Mouse (Mus musculus): ENCODE measurements around the gene Cnih3. TPM values are rescaled to one million over a fixed set of nuclear protein-coding genes. Genes with fewer than 3 reads are reported as not detected.
A peak's percentile ranks its signal among the peaks of the same experiment; 100 is the strongest.

Gene Cnih3
- polyA plus RNA-seq, 1 experiment = 0.37 TPM

DNA sequence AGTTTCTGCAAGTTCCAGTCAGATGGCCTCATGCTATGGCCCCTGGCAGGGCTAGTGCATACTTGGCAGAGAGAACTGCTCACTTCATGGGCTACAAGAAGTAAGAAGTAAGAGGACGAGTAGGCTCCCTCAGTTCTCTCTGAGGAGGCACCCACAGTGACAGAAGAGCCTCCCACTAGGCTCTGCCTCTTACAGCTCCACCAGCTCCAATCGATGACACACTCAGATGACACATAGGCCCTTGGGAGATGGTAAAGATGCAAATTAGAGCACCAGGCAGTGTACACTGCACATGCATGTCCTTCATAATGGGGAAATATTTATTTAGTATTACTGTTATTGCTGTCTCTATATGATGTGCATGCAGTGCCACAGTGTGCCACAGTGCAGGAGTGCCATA lies 62.6 kb downstream of the Cnih3 start:
- no peaks in the 10 kb centered on the region for H3K79me2 ChIP-seq (ENCODE audit: control insufficient read depth, insufficient read depth)
- no peak overlapping the region for H3ac ChIP-seq (ENCODE audit: control insufficient read depth, insufficient read length)
- TF ChIP-seq MYOG (IDR thresholded peaks at IDR 0.05; ENCODE audit: control insufficient read depth in 1 of 3, insufficient read depth in 1 of 3, insufficient read length in 2 of 3, low read depth in 2 of 3) (no peak), MAX (IDR thresholded peaks at IDR 0.05; ENCODE audit: low read depth) (no peak), TCF3 (IDR thresholded peaks at IDR 0.05; ENCODE audit: insufficient read length, low read depth) (no peak), MYOD1 (IDR thresholded peaks at IDR 0.05; ENCODE audit: control insufficient read depth in 1 of 3, insufficient read length in 2 of 3, low read depth in 2 of 3) (no peak), CEBPB (IDR thresholded peaks at IDR 0.05; ENCODE audit: insufficient read depth, poor library complexity, severe bottlenecking) (no peak), SRF (IDR thresholded peaks at IDR 0.05; ENCODE audit: control insufficient read depth, insufficient read length, low read depth) (no peak), POLR2A (IDR thresholded peaks at IDR 0.05; ENCODE audit: insufficient read length, low read depth) (no peak), USF1 (IDR thresholded peaks at IDR 0.05; ENCODE audit: low read depth) (no peak), TCF12 (IDR thresholded peaks at IDR 0.05; ENCODE audit: insufficient read depth, poor library complexity, severe bottlenecking) (no peak), POLR2AphosphoS2 (IDR thresholded peaks at IDR 0.05; ENCODE audit: insufficient read length, low read depth) (no peak), E2F4 (IDR thresholded peaks at IDR 0.05; ENCODE audit: insufficient read depth) (no peak), REST (IDR thresholded peaks at IDR 0.05; ENCODE audit: insufficient read depth, insufficient read length) (no peak)
- H3K27me3 ChIP-seq (ENCODE audit: control insufficient read depth, insufficient read depth, insufficient read length) = no peaks in the 10 kb centered on the region
- no peaks in the 10 kb centered on the region for H3K36me3 ChIP-seq (ENCODE audit: control insufficient read depth, insufficient read depth)
- no peak overlapping the region for H3K4me3 ChIP-seq
- no peak overlapping the region for H3K4me2 ChIP-seq (ENCODE audit: low read depth)

DNA sequence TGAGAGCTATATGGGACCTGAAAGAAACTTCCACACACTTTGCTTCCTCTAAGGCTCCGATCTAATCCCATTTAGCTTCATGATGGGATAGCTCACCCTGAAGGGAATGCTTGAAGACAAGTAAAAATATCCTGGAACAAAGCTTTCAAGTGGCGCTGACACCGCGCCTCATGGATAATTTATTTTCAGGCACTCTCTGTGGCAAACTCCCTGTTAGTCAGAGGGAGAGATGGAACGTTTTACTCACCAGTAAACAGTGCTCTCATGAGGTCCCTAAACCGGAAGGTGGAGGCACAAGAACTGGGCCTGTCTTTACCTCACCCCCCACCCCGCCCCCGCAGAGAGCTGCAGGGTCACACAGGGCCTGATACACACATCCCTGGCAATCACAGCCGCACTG lies 64.4 kb downstream of the Cnih3 start:
- no peaks in the 10 kb centered on the region for H3K79me2 ChIP-seq (ENCODE audit: control insufficient read depth, insufficient read depth)
- no peak overlapping the region for H3K4me3 ChIP-seq
- H3K27me3 ChIP-seq (ENCODE audit: control insufficient read depth, insufficient read depth, insufficient read length) = no peaks in the 10 kb centered on the region
- TF ChIP-seq POLR2A (IDR thresholded peaks at IDR 0.05; ENCODE audit: insufficient read length, low read depth) = no peak
- TF ChIP-seq MYOG (IDR thresholded peaks at IDR 0.05; ENCODE audit: control insufficient read depth in 1 of 3, insufficient read depth in 1 of 3, insufficient read length in 2 of 3, low read depth in 2 of 3) = no peak
- no peaks in the 10 kb centered on the region for H3K36me3 ChIP-seq (ENCODE audit: control insufficient read depth, insufficient read depth)
- H3K4me2 ChIP-seq (ENCODE audit: low read depth) = no peak overlapping the region
- no peak overlapping the region for H3ac ChIP-seq (ENCODE audit: control insufficient read depth, insufficient read length)

DNA sequence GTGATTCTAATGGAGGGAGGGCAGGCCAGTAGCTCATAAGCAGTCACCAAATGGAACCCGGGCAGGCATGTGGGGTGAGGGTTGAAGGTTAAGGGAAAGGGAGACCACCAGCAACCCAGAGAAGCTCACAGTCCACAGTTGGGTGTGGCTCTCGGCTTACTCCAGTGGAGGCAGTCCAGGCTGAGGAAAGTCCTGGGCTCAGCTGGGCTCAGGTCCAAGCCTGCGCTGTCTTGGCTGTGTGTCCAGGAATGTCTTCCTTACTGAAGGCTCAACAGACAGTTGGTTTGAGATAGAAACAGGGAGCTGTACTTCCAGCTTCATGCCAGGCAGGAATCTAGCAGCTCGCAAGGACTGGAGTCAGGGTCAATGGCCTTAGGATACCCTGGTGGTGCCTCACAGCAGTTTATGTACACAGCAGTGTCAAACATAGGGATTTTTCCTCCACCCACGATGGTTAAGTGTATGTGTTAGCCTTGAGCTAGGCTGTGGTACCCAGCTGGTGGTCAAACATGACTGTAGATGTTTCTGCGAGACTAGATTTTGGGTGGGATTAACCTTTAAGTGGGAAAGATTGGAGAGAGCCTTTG lies 65.6 kb downstream of the Cnih3 start:
- TF ChIP-seq MYOD1 (IDR thresholded peaks at IDR 0.05; ENCODE audit: control insufficient read depth in 1 of 3, insufficient read length in 2 of 3, low read depth in 2 of 3) (no peak), TCF12 (IDR thresholded peaks at IDR 0.05; ENCODE audit: insufficient read depth, poor library complexity, severe bottlenecking) (no peak), TCF3 (IDR thresholded peaks at IDR 0.05; ENCODE audit: insufficient read length, low read depth) (no peak), MAX (IDR thresholded peaks at IDR 0.05; ENCODE audit: low read depth) (no peak), MYOG (IDR thresholded peaks at IDR 0.05; ENCODE audit: control insufficient read depth in 1 of 3, insufficient read depth in 1 of 3, insufficient read length in 2 of 3, low read depth in 2 of 3) (no peak), E2F4 (IDR thresholded peaks at IDR 0.05; ENCODE audit: insufficient read depth) (no peak), POLR2AphosphoS2 (IDR thresholded peaks at IDR 0.05; ENCODE audit: insufficient read length, low read depth) (no peak), CEBPB (IDR thresholded peaks at IDR 0.05; ENCODE audit: insufficient read depth, poor library complexity, severe bottlenecking) (no peak), REST (IDR thresholded peaks at IDR 0.05; ENCODE audit: insufficient read depth, insufficient read length) (no peak), SRF (IDR thresholded peaks at IDR 0.05; ENCODE audit: control insufficient read depth, insufficient read length, low read depth) (no peak), POLR2A (IDR thresholded peaks at IDR 0.05; ENCODE audit: insufficient read length, low read depth) (no peak), USF1 (IDR thresholded peaks at IDR 0.05; ENCODE audit: low read depth) (no peak)

GRCm38 (mm10) chr1:181420080-181420536 lies 67.7 kb downstream of the Cnih3 start:
- Histone ChIP-seq H3K4me3 (no peak overlapping the region), H3K79me2 (ENCODE audit: control insufficient read depth, insufficient read depth) (no peaks in the 10 kb centered on the region), H3ac (ENCODE audit: control insufficient read depth, insufficient read length) (no peak overlapping the region), H3K4me2 (ENCODE audit: low read depth) (no peak overlapping the region), H3K27me3 (ENCODE audit: control insufficient read depth, insufficient read depth, insufficient read length) (no peaks in the 10 kb centered on the region), H3K36me3 (ENCODE audit: control insufficient read depth, insufficient read depth) (no peaks in the 10 kb centered on the region)
- TF ChIP-seq POLR2AphosphoS2 (IDR thresholded peaks at IDR 0.05; ENCODE audit: insufficient read length, low read depth) = no peak
- TF ChIP-seq SRF (IDR thresholded peaks at IDR 0.05; ENCODE audit: control insufficient read depth, insufficient read length, low read depth) = no peak
- no peak for TF ChIP-seq CEBPB (IDR thresholded peaks at IDR 0.05; ENCODE audit: insufficient read depth, poor library complexity, severe bottlenecking)
- TF ChIP-seq E2F4 (IDR thresholded peaks at IDR 0.05; ENCODE audit: insufficient read depth) = no peak
- no peak for TF ChIP-seq USF1 (IDR thresholded peaks at IDR 0.05; ENCODE audit: low read depth)
- no peak for TF ChIP-seq TCF3 (IDR thresholded peaks at IDR 0.05; ENCODE audit: insufficient read length, low read depth)

More for the DNA sequence above, 65.6 kb downstream of the Cnih3 start:
- Histone ChIP-seq H3ac (ENCODE audit: control insufficient read depth, insufficient read length) (no peak overlapping the region), H3K4me2 (ENCODE audit: low read depth) (peak overlapping the region; percentile 21), H3K79me2 (ENCODE audit: control insufficient read depth, insufficient read depth) (no peaks in the 10 kb centered on the region), H3K27me3 (ENCODE audit: control insufficient read depth, insufficient read depth, insufficient read length) (no peaks in the 10 kb centered on the region), H3K36me3 (ENCODE audit: control insufficient read depth, insufficient read depth) (no peaks in the 10 kb centered on the region), H3K4me3 (no peak overlapping the region)

- Histone ChIP-seq H3K79me2 (ENCODE audit: control insufficient read depth, insufficient read depth) (no peaks in the 10 kb centered on the region), H3K36me3 (ENCODE audit: control insufficient read depth, insufficient read depth) (no peaks in the 10 kb centered on the region), H3K4me3 (no peak overlapping the region), H3K27me3 (ENCODE audit: control insufficient read depth, insufficient read depth, insufficient read length) (no peaks in the 10 kb centered on the region), H3K4me2 (ENCODE audit: low read depth) (no peak overlapping the region), H3ac (ENCODE audit: control insufficient read depth, insufficient read length) (no peak overlapping the region)
- TF ChIP-seq USF1 (IDR thresholded peaks at IDR 0.05; ENCODE audit: low read depth) (no peak), SRF (IDR thresholded peaks at IDR 0.05; ENCODE audit: control insufficient read depth, insufficient read length, low read depth) (no peak), CEBPB (IDR thresholded peaks at IDR 0.05; ENCODE audit: insufficient read depth, poor library complexity, severe bottlenecking) (no peak), MYOG (IDR thresholded peaks at IDR 0.05; ENCODE audit: control insufficient read depth in 1 of 3, insufficient read depth in 1 of 3, insufficient read length in 2 of 3, low read depth in 2 of 3) (no peak), MYOD1 (IDR thresholded peaks at IDR 0.05; ENCODE audit: control insufficient read depth in 1 of 3, insufficient read length in 2 of 3, low read depth in 2 of 3) (no peak), E2F4 (IDR thresholded peaks at IDR 0.05; ENCODE audit: insufficient read depth) (no peak), MAX (IDR thresholded peaks at IDR 0.05; ENCODE audit: low read depth) (no peak), POLR2AphosphoS2 (IDR thresholded peaks at IDR 0.05; ENCODE audit: insufficient read length, low read depth) (no peak), REST (IDR thresholded peaks at IDR 0.05; ENCODE audit: insufficient read depth, insufficient read length) (no peak), POLR2A (IDR thresholded peaks at IDR 0.05; ENCODE audit: insufficient read length, low read depth) (no peak), TCF12 (IDR thresholded peaks at IDR 0.05; ENCODE audit: insufficient read depth, poor library complexity, severe bottlenecking) (no peak)
Observed at GRCm38 (mm10) chr1:181422796-181423195, 70.4 kb downstream of the Cnih3 start.
